Mouse (Mus musculus) heart, postnatal 14 days (tissue): Measurements from ENCODE around the gene Dnajb12. TPM values are rescaled to one million over a fixed set of nuclear protein-coding genes. Genes with fewer than 3 reads are reported as not detected.
A peak's percentile ranks its signal among the peaks of the same experiment; 100 is the strongest.

Experiments
- DNase-seq, 2 experiments: peaks; one replicate each; pipeline ENCODE4 v3.0.0; 2021 to 2022
- intact Hi-C: fragments of 180-260 bp; cut with DNase I; formaldehyde crosslinking; loops from one replicate; pipeline ENCODE4 v1.15.1; 2025
- total RNA-seq, 2 experiments: library from RNA; stranded (reverse); gene quantifications; 2 replicates each; pipeline ENCODE4 v1.2.3; 2021

Dnajb12 gene
- total RNA-seq, 2 experiments from 2014 or later = 34.7 to 35.7 TPM

DNA sequence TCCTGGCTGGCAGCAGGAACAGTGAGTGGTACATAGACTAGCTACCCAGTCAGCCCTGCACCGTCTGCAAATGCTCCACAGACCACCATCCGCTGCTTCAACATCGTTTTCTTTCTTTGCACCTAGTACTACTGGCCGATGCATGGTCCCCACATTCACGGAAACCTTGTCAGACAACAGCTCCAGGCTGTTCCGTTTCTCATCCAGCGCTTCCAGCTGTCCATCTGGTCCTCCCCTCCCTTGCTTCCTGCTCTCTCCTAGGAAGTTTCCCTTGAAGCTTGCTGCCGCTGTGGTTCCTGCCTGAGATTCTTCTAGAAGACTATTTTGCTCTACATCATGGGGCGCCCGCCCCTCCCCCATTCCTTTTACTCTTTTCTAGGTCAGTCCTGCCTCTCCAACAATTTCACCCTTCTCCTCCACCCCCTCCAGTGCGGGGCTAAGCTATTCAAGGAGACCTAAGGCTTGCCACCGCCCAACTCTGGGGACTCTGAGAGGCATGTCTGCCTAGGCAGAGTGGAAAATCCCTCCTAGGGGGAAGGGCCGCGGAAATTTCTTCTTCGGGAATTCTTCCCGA is 63.6 kb downstream of the Dnajb12 start:
- intact Hi-C loops = no loop called here
- peak; percentile 47 to 69 for DNase-seq

DNA sequence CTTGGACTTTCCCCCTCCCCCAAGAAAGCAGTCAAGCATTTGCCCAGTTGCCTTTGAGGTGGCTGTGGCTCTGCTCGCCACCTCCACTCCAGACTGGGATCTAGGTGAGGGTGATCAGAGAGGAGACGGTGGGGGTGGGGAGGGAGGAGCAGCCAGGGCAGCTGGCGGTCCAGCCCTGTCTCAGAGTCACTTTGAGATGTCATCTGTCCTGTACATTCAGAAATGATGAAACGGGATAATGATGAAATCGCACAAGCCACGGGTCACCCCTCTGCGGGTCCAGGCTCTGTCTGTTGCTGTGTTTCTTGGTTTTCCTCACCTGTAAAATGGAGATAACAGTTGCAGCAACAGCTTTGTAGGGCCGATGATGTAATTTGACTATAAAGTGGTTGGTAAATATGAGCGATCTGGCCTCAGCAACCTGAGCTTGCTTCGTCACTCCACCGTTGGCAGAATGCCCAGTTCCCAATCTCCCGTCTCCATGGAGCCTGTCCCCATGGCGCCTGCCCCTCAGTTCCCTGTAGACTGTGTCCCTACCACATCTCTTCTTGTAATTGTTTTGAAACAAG is 64.1 kb downstream of the Dnajb12 start:
- DNase-seq = peak; percentile 79 to 86
- intact Hi-C loops = no loop called here

DNA sequence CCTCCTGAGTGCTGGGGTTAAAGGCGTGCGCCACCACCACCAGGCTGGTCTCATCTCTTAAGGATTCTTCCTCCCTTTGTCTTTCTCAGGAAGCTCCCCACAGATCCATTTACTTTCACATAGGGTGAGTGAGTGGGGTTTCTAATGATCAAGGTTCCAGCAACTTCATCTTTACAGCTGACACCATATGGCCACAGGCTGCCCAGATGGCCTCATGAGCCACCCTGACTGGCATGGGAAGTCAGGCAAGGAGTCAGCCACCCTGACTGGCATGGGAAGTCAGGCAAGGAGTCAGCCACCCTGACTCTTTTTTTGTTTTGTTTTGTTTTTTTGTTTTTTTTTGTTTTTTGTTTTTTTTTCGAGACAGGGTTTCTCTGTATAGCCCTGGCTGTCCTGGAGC is 66.1 kb downstream of the Dnajb12 start:
- DNase-seq = no peak
- intact Hi-C loops = no loop called here

DNA sequence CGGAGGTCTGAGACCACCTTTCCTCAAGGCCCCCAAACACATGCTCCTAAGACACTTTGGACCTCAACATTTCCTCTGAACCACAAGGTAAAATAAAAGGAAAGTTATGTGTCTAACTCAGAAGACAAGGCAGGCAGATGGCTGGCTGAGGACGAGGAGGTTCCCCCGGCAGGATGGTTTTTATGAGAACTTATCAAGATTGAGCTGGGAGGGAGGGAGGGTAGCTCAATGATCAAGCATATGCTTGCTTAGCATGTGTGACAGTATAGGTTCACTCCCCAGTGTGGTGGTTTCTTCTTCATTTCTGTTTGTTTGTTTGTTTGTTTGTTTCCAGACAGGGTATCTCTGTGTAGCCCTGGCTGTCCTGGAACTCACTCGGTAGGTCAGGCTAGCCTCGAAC is 67.0 kb downstream of the Dnajb12 start:
- no peak for DNase-seq
- intact Hi-C loops = no loop called here

DNA sequence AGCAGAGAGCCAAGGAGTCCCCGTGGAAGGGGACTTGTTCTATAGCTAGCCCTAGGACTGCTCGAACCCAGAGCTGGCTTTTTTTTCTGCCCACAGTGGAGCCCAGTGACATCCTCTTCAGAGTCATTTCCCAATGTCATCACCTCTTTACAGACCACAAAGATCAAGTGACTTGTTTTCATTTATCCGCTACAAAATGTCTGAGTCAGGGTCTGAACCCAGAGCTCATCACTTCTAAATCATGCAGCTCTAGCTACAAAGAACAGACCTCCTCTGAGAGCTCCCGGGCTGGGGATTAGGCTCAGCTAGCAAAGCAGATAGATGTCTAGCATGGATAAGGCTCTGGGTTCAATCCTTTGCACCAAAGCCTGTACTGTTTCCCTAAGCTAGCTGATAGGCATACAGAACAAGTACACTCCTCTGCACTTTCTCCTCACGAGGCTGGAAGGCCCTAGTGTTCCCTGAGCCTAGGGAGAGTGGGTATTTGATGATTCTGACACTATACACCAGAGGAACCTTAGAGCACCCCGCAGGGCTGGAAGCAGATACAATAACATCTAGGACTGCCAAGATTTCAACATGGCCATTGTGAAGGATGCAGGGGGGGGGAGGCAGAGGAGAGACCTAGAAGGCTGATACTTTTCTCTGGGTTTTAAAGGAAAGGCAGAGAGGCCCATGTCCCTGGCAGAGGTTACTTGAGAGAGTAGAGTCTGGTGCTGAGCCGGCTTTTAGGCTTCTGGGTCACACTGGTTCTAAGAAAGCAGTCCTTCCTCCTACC is 68.1 kb downstream of the Dnajb12 start:
- peak; percentile 43 to 44 for DNase-seq
- intact Hi-C loops = no loop called here

DNA sequence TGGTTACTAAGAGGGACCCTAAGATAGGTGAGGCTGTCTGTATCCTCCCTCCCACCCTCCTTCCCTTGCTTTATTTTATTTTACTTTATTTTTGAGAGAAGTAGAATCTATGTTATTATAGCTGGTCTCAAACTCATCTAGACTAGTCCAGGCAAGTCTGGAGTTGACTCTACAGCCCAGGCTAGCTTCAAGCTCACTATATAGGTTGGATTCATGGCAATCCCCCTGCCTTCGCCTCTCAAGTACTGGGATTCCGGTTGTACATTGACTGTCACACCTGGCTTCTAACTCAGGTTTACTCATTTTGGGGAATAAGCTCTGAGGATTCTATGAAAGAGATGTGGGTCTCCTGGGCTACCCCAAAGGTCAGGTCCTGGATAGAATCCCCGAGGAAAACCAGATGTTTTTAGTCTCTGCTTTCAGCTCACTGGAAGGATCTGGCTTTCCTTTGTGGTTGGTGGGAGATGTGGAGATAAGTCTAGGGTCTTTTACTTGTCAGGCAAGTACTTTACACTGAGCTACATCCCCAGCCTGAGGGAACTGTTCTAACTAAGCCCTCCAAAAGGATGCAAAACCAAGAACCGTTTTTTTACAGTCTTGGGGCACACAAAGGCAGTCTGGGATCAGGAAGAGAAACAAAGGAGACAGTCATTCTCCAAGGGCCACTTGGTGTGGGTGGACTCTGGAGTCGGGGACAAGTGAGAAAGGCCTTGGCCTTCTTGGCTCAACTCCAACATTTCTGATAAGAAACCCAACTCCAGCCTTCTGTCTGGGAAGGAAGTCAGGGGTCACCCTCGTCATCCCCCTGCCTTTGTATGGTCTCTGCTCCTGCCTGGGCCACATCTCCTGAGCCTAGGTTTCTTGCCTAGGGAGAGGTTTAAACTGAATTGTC is 69.3 kb downstream of the Dnajb12 start:
- intact Hi-C loops = no loop called here
- DNase-seq = peak; percentile 56 to 58

Other genes starting within 250 kb of the Dnajb12 start
- gene Micu1, start 177.1 kb upstream of the Dnajb12 start, total RNA-seq = 10 to 100 TPM; 21.9 to 25.3 TPM
- gene Ddit4, start 72.3 kb downstream of the Dnajb12 start, total RNA-seq = 100 to 1,000 TPM; 188 to 191 TPM
- 10 to 100 TPM; 19.1 to 21.7 TPM for gene Ascc1, start 123.2 kb downstream of the Dnajb12 start, total RNA-seq
- gene Anapc16, start 123.6 kb downstream of the Dnajb12 start, total RNA-seq = 10 to 100 TPM; 64.8 to 70.1 TPM
- gene Spock2, start 226.7 kb downstream of the Dnajb12 start, total RNA-seq = 10 to 100 TPM; 11.5 to 18.0 TPM